Mouse (Mus musculus) G1E (cell line): Measurements from ENCODE around the gene Dlgap1. TPM values are rescaled to one million over a fixed set of nuclear protein-coding genes. Genes with fewer than 3 reads are reported as not detected.

ENCODE experiments used
- ATAC-seq: 2 replicates; pipeline ENCODE4 v1.8.0; 2016; ENCODE audit warnings: mild to moderate bottlenecking; ENCODE audit not compliant: insufficient number of reproducible peaks, poor library complexity, low FRiP score, severe bottlenecking; ENCODE audit errors: extremely low read depth
- DNase-seq: peaks from one replicate; pipeline ENCODE4 v3.0.0; 2012; ENCODE audit warnings: low spot score
- H3K27me3 ChIP-seq: 2 replicates; pipeline ENCODE4 v1.6.1; 2012; ENCODE audit warnings: mild to moderate bottlenecking, low read length, inconsistent platforms; ENCODE audit not compliant: insufficient read depth
- H3K36me3 ChIP-seq: replicated peaks from 2 replicates; pipeline ENCODE3; 2012; ENCODE audit warnings: mild to moderate bottlenecking, inconsistent platforms
- H3K4me1 ChIP-seq: 2 replicates; pipeline ENCODE4 v1.6.1; 2012; ENCODE audit warnings: low read depth, low read length, inconsistent platforms, mixed read lengths; ENCODE audit not compliant: insufficient read depth
- H3K4me3 ChIP-seq: 2 replicates; pipeline ENCODE4 v1.5.1; 2012; ENCODE audit warnings: low read depth, mild to moderate bottlenecking, inconsistent platforms, low read length, moderate library complexity, mixed read lengths
- H3K9me3 ChIP-seq: replicated peaks from 2 replicates; pipeline ENCODE4 v1.6.1; 2012; ENCODE audit warnings: inconsistent platforms
- CTCF ChIP-seq: IDR thresholded peaks from 2 replicates; pipeline ENCODE4 v1.5.1; 2012; ENCODE audit warnings: low read depth, low read length, inconsistent platforms, mixed read lengths
- GATA1 ChIP-seq: IDR thresholded peaks from 2 replicates; pipeline ENCODE4 v1.6.1; 2012; ENCODE audit warnings: borderline replicate concordance, low read length, inconsistent platforms, mixed read lengths
- GATA2 ChIP-seq: IDR thresholded peaks from 2 replicates; pipeline ENCODE4 v1.6.1; 2012; ENCODE audit warnings: low read depth, low read length, inconsistent platforms, borderline replicate concordance
- POLR2AphosphoS5 ChIP-seq: IDR thresholded peaks from 2 replicates; pipeline ENCODE4 v1.6.1; 2012; ENCODE audit warnings: low read depth, low read length, inconsistent platforms; ENCODE audit not compliant: insufficient replicate concordance
- TAL1 ChIP-seq: conservative IDR thresholded peaks from 2 replicates; pipeline ENCODE4 v1.6.1; 2012; ENCODE audit warnings: low read depth, low read length, inconsistent platforms, mixed read lengths
- polyA plus RNA-seq: library from polyadenylated mRNA; stranded (reverse); fragments of >175 nt; gene quantifications from 2 replicates; pipeline ENCODE4 v1.2.3, GENCODE M21; 2012
- total RNA-seq, 2 experiments: library from RNA; stranded (forward) in 1 of 2; stranded (reverse) in 1 of 2; fragments of 200-1000 nt in 1 of 2; fragments of >200 nt in 1 of 2; fragmentation: Nextera tagmentation in 1 of 2; gene quantifications; 2 replicates each; pipeline ENCODE4 v1.2.3; 2014 to 2017

The Dlgap1 gene
- total and polyA plus RNA-seq, 3 experiments = 0.22 TPM; not detected in 2

GRCm38 (mm10) chr17:70034862-70035261, 66.0 kb downstream of the Dlgap1 start:
- no peaks in the 10 kb centered on the region for H3K36me3 ChIP-seq
- ATAC-seq (no peak), DNase-seq (no peak)
- H3K27me3 ChIP-seq = no peaks in the 10 kb centered on the region
- no peak for TF ChIP-seq GATA1
- no peak for TF ChIP-seq POLR2AphosphoS5
- TF ChIP-seq TAL1 = no peak
- TF ChIP-seq GATA2 = no peak
- TF ChIP-seq CTCF = no peak
- 0 out of 2 replicates have a peak, but pooled peaks cover 3% of the 10 kb centered on the region for H3K9me3 ChIP-seq
- no peak overlapping the region for H3K4me3 ChIP-seq
- H3K4me1 ChIP-seq = no peaks in the 10 kb centered on the region

GRCm38 (mm10) chr17:70040751-70041430, 72.0 kb downstream of the Dlgap1 start:
- Histone ChIP-seq H3K4me3 (no peak overlapping the region), H3K36me3 (no peaks in the 10 kb centered on the region), H3K9me3 (peaks cover 10% of the 10 kb centered on the region; the same call in 1 of the 2 replicates), H3K4me1 (no peaks in the 10 kb centered on the region), H3K27me3 (no peaks in the 10 kb centered on the region)
- ATAC-seq (no peak), DNase-seq (no peak)
- no peak for TF ChIP-seq TAL1
- TF ChIP-seq CTCF = no peak
- no peak for TF ChIP-seq POLR2AphosphoS5
- TF ChIP-seq GATA2 = no peak
- no peak for TF ChIP-seq GATA1

- DNase-seq (no peak), ATAC-seq (no peak)
- Histone ChIP-seq H3K27me3 (no peaks in the 10 kb centered on the region), H3K4me3 (no peak overlapping the region), H3K9me3 (peaks cover 11% of the 10 kb centered on the region), H3K36me3 (no peaks in the 10 kb centered on the region), H3K4me1 (no peaks in the 10 kb centered on the region)
- no peak for TF ChIP-seq GATA2
- TF ChIP-seq TAL1 = no peak
- no peak for TF ChIP-seq POLR2AphosphoS5
- no peak for TF ChIP-seq GATA1
- TF ChIP-seq CTCF = no peak
Observed at GRCm38 (mm10) chr17:70068281-70068680, 99.4 kb downstream of the Dlgap1 start.

- Histone ChIP-seq H3K27me3 (no peaks in the 10 kb centered on the region), H3K4me3 (no peak overlapping the region), H3K36me3 (no peaks in the 10 kb centered on the region), H3K4me1 (no peaks in the 10 kb centered on the region), H3K9me3 (peaks cover 9% of the 10 kb centered on the region)
- TF ChIP-seq GATA1 = no peak
- no peak for ATAC-seq
- DNase-seq = no peak
Observed at GRCm38 (mm10) chr17:70072066-70072465, 103.2 kb downstream of the Dlgap1 start.

- no peak for DNase-seq
- ATAC-seq = no peak
- Histone ChIP-seq H3K4me3 (no peak overlapping the region), H3K36me3 (no peaks in the 10 kb centered on the region), H3K9me3 (0 out of 2 replicates have a peak, but pooled peaks cover 4% of the 10 kb centered on the region), H3K27me3 (no peaks in the 10 kb centered on the region), H3K4me1 (no peaks in the 10 kb centered on the region)
- no peak for TF ChIP-seq POLR2AphosphoS5
- TF ChIP-seq GATA1 = no peak
- TF ChIP-seq GATA2 = no peak
- no peak for TF ChIP-seq CTCF
- TF ChIP-seq TAL1 = no peak
Observed at GRCm38 (mm10) chr17:70088220-70088619, 119.3 kb downstream of the Dlgap1 start.

GRCm38 (mm10) chr17:70090737-70091136, 121.9 kb downstream of the Dlgap1 start:
- H3K27me3 ChIP-seq = no peaks in the 10 kb centered on the region
- ATAC-seq (no peak), DNase-seq (no peak)
- no peaks in the 10 kb centered on the region for H3K4me1 ChIP-seq
- H3K9me3 ChIP-seq = 0 out of 2 replicates have a peak, but pooled peaks cover 7% of the 10 kb centered on the region
- H3K4me3 ChIP-seq = no peak overlapping the region
- no peaks in the 10 kb centered on the region for H3K36me3 ChIP-seq
- no peak for TF ChIP-seq POLR2AphosphoS5
- TF ChIP-seq CTCF = no peak
- TF ChIP-seq TAL1 = no peak

- DNase-seq (no peak), ATAC-seq (no peak)
- Histone ChIP-seq H3K36me3 (no peaks in the 10 kb centered on the region), H3K9me3 (peaks cover 9% of the 10 kb centered on the region), H3K27me3 (no peaks in the 10 kb centered on the region), H3K4me3 (no peak overlapping the region), H3K4me1 (no peaks in the 10 kb centered on the region)
- no peak for TF ChIP-seq GATA1
Observed at GRCm38 (mm10) chr17:70129151-70129550, 160.3 kb downstream of the Dlgap1 start.
